Mouse (Mus musculus) layer of hippocampus, adult 18-20 months (tissue): ENCODE data around the gene Dab1. TPM values are rescaled to one million over a fixed set of nuclear protein-coding genes. Genes with fewer than 3 reads are reported as not detected.

Source experiments
- DNase-seq, 2 experiments: peaks; one replicate each; pipeline ENCODE4 v3.0.0; 2022; ENCODE audit warnings: low spot score in 2 of 2
- total RNA-seq, 2 experiments: library from RNA; stranded (reverse); gene quantifications; 2 replicates each; pipeline ENCODE4 v1.2.3; 2021

The Dab1 gene
- total RNA-seq, 2 experiments from 2014 or later: 146 to 158 TPM

DNA sequence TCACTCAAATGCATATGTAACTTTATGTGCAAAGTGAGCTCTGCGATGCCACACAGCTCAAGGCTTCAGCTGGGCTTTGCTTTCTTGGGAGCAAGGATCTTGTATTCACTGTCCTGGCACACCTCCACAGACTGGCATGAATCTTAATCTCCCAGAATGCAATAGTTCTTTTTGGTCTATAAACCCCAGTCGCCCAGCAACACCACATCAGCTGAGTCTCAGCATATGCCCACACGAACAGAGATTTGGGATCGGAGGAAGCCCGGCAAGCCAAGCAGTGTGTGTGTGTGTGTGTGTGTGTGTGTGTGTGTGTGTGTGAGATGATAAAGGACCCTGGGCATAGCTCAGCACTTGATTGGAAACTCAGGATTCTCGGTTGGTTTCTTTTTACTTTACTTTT lies 177.3 kb downstream of the Dab1 start:
- DNase-seq: peak in 1 of 2 experiments; percentile 28

DNA sequence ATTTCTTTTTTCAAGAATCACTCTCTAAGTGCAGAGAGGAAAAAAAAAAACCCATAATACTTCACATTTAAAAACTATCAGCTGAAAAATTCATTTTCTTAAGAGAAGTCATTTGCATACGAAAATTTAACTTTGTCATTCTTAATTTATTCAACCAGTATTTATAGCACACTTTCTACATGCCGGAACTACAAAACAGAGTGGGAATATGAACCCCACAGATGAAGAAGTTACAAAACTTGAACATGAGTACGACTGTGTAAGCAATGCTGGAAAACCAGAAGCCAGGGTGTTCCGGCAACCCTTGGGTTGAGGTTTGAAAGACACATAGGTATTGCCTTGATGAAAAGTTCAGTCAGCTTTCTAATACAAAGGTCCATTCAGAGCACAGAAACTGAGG lies 183.3 kb downstream of the Dab1 start:
- no peak for DNase-seq

DNA sequence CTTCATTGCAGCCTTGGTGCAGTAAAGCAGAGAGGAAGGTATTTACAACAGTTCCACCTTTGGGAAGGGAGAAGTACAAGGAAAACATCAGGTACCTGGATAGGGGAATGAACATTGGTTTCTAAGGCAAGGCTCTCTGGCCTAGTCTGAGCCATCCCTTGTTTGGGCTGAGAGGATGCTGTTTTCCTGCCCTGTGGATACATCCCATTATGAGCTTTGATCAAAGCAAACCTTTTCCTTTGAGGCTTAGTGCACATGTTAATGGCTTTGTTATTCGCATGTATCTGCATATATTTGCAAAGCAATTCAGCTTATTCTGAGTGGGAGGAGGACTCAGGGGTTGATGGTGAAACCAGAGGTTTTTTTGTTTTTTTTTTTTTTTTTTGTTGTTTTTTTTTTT lies 185.3 kb downstream of the Dab1 start:
- DNase-seq: no peak

DNA sequence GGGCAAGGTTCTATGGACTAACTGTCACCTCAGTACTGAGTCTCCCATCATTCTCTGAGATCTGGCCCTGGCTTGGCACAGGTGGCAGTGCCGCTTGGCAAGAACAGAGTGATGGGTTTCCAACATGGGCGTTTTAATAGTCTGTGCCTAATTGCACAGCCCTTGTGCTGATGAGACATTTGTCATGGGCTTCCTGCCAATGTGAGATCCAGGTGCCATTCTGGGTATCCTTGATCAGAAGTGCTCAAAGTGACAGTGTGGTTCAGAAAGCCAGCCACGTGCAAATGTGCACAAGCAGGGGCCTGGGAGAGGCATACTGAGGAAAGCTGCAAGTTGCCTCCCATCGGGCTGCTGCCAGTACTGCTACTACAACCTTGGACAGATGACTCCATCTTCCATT lies 203.5 kb downstream of the Dab1 start:
- DNase-seq: peak; percentile 39 to 78

DNA sequence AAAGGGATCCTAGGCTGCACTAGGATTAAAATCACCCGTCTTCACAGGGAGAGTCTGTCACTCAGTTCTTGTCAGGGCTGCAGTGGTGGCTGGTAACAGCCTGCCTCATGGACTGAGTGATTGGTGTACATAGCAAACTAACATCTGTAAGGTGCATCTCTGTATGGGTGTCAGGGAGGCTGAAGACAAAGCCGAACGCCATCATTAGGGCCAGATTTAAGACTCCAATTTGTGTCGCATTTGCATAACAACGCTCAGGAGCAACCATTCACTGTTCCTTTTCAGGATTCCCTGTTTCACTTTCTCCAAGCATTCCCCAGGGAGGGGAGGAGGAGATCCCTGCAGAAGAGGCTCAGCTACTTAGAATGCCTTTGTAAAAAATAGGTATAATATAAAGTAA lies 219.2 kb downstream of the Dab1 start:
- no peak for DNase-seq

DNA sequence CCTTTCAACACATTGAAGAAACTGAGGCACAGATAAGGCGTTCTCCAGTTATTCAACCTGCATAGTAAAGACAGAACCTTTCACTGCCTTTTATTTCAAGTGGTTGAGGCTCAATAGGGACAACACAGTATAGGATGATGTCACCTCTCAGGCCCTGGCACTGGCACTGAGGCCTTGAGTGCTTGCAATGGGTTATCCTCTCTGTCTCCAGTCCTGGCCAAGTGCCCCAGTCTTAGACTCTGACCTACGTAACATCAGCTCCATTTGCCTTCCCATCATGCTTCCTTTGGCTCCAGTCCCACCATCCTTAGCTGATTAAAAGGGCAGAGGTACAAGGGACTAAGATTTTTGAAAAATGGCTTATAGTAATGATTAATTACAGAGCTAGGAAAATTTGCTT lies 220.4 kb downstream of the Dab1 start:
- no peak for DNase-seq

DNA sequence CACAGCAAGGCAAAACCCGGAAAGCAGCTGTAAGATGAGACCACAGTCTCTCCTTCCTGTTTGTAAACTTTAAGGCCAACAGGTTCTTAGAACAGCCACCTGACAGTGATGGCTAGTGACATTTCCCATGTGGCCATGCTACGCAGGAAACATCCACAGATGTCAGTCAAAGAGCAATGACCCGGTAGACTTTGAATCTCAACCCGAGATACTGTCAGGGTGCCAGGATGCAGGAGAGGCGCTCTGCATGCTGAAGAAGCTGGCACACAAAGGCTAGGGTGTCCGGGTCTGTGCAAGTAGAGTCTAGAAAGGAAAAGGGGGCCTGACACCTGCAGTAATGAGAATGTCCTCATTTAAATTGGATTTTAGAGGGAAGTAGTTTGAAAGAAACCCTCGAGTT lies 222.0 kb downstream of the Dab1 start:
- DNase-seq: no peak

DNA sequence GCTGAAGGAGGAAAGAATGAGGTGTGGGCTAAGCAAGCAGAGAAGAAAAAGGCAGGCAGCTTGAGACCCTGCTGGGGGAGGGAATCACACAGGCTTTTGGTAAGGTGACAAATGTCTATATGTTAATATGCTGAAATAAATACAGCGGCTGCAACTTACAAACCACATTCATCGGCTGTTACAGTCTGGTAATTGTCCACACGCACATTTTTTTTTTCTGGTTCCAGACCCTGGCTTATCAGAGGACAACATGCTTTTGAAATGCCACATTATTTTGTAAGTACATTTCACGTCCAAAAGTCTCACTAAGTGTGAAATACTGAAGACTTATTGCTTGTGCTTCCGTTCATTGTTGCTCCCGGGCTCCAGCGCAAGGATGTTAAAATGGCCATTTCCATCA lies 225.5 kb downstream of the Dab1 start:
- DNase-seq: no peak

DNA sequence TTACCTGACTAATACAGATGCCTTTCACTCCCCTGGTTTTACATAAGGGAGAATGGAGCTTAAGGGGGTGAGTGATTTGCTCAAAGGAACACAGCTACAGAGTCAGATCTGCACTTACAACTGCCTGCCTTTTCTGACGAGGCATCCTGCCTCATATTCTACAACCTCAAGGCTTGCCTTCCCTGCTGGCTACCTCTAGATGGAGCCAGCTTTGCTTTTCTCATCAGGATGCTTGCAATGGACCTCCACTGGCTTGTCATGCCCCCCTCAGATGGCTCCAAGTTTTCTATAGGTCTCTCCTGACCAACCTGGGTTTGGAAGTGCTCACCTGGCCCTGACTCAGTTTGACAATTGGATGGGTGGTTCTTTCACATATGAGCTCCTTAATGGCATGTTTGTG lies 238.0 kb downstream of the Dab1 start:
- DNase-seq: peak in 1 of 2 experiments; percentile 39

DNA sequence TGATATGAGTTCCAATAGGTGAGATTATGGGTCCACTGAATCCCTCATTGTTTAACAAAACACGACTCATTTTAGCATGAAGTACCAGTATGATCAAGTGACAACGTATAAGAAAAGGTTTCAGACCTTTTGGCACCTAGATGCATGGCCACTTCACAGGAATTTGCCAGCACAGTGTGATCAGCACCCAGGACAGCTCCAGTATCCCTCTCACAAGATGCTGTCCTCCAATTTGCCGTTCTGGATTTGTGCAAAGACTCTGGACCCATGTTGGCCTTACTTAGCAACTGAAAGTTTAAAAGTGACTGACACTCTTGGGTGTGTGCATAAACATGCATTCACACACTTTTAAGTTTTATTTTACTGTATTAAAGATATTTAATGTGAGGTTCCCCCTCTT lies 256.4 kb downstream of the Dab1 start:
- no peak for DNase-seq

DNA sequence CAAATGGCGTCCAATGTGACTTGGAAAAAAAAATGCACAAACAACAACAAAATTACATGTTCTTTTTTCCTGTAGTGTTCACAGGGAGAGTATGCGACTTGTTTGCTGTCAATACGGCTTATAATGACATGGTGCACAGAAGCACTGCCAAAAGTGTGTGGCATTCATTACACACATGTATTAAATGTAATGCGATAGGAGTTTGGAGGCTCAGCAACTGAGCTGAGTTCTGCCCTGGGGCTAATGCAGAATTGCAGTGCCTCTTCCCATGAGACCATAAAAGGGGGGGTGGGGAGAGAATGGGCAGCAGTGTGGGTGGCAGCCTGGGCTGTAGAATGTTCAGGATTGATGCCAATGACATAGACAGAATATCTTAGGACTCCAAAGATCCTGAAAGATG lies 259.7 kb downstream of the Dab1 start:
- DNase-seq: no peak

DNA sequence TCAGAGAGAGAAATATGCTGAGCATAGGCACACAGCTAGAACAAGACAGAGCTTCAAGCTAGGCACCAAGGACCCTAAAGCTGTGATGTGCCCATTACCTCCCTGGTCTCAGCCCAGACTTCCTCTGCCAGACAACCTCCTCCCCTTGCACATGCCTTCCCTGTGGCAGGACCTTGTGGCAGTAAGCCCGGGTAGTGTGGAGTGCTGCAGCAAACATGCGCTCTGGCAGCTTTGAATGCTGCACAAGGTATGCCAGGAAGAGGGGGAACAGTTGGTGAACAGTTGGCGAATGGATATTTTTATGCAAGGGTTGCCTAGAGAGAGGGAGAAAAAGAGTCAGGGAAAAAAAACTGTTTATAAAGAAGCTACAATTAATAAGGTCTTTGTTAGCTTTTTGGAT lies 262.5 kb downstream of the Dab1 start:
- peak; percentile 80 to 91 for DNase-seq

DNA sequence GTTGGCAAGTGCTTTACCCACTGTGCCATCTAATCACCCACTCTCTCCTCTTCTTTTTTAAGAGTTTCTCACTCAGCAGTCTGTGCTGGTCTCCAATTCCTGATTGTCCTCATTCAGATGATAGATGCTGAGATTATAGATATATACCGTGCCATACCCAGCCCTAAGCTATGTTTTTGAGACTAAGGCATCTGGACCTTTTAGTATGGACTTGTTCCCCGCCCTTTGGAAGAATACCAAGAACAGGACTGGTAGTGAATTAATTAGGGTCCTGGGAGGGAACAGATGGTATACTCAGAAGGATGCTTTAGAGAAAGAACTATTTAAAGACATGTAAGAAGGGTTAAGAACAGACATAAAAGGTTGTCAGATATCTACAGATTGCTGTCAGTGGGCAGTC lies 268.9 kb downstream of the Dab1 start:
- no peak for DNase-seq

DNA sequence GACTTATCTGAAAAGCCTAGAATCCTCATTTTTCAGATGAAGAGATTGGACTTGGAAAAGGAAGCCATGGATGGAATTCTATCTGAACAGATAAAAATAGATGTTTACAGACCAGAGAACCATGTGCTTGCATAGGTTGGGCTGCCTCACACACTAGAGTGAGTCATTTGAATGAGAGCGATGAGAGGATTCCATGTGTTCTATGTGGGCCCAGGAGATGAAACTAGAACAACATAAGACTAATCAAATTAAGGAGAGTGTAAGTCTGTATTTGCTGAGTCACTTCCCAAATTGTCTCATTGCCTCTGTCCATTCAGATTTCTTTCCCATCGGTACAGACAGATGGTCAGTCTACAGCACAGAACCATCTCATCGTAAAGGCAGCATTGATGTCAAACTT lies 270.0 kb downstream of the Dab1 start:
- DNase-seq: peak in 1 of 2 experiments; percentile 30

DNA sequence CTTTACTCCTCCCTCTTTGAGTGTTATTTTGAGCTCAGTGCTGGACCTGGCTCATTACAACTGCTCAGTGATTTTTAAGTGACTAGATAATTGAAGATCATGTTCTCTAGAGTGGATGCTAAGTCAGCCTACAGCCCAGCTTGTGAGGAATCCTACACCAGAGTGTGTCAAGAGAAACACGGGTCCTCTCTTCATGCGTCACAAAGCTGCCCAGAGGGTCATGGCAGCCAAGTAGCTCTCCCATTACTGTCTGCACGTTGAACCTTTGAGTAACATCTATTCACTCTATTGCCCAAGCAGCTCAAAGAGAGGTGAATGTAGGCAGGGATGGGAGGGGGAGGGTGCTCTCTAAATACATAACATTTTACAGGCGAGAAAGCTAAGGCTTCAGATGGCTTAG lies 277.6 kb downstream of the Dab1 start:
- no peak for DNase-seq

DNA sequence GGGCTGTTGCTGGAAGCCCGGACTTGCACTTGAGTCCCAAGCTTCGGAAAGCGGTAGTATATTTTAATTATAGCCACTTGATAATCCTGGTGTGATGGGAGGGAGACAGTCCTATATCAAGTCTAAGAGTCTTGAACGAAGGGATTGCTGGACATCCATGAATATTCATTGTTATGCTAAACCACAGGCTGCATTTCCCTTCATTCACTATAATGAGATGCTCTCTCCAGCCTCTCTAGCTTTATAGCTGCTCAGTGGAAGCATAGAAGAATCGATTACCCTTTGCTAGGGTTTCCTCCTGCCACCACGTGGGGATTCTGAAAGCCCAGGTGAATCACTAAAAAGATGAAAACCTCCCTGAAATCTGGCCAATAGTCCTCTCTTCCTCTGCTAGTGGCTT lies 278.5 kb downstream of the Dab1 start:
- DNase-seq: no peak

DNA sequence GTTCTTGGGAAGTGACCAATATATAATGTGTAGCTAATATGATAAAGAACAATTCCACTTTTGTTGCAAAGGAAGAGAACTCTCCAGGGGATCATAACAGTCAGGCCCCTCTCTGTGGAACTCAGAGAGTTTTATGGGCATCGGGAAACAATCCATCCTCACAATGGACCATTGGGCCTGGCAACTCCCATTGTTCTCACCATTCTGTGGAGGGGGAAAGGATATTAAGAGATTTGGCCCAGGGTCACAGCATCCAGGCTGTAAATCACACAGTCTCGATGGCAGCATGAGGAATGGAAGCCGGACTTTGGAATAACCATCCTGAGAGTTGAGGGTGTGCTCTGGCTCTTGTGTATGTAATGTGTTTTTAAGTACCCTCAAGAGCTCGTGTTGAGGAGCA lies 292.3 kb downstream of the Dab1 start:
- no peak for DNase-seq

DNA sequence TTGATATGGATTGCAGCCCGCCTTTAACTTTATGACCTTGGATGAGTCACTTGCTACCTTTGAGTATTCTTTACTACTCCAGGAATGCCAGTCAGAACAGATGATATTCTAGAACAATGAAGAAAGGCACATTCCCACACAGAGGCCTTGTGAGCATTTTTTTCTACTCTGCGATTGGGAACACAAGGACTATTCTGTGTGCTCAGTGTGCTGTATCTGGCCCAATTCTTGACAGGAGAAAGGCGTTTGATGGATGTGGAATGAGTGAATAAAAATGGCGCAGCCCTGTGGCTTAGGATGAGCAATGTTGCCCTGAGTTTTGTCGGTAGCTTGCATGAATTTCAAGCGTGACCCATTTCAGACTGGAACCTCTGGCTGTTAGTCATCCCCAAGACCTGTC lies 292.9 kb downstream of the Dab1 start:
- DNase-seq: no peak

DNA sequence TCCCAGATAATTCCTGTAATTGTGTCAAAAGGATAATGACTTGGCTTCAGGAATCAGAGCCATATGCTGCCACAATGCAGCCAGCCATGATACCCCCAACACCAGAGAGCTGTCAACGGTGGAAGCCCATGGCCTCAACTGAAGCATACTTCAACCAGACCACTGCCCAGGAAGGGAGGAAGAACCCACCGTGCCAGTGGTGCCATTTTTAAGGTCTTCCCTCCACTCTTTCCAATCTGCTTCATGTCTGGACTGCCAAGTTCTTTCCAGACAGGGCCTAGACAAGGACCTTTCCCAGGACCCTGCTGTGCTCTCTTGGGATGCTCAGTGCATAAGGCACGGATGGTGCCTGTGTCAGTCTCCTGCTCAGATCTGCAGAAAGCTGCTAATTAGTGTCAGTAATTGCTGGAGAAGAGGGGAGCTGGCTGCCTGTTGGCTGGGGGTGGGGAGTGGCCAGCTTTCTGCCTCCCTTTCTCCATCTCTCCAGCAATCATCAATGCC lies 303.3 kb downstream of the Dab1 start:
- no peak for DNase-seq

DNA sequence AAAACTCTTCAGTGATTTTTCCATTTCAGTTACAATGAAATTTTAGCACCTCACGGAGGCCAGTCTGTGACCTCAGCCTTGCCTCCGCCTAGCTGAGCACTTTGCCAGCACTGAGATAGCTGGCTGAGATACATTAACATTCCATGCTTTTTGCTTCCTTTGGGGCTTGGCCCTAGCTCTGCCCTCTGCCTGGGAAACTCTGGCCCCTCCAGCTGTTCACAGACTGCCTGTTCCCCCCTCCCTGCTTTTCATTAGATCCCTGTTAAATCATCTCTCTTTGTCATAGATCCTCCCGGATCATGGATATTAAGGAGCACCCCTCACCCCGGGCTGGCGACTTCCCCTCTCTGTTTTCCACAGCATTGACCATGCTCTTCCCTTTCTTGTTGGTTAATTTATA lies 307.5 kb downstream of the Dab1 start:
- DNase-seq: no peak

DNA sequence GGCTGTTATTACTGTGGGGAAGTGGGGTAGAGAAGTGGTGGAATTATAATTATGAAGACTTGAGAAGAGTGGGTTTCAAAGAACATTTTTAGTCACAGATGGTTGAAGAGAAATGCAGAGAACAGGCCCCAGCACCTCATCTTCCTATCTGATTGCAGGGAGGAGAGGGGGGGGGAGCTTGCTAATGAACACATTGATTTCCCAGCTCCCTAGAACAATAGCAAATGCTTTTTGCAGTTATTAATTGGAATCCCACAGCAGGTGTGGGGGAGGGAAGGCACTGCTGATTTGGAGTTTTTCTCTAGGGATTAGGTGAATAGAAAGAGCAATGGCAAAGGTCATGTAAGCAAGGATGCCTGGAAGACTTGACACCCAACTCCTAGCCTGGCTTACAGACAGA lies 310.5 kb downstream of the Dab1 start:
- DNase-seq: peak; percentile 31 to 80

DNA sequence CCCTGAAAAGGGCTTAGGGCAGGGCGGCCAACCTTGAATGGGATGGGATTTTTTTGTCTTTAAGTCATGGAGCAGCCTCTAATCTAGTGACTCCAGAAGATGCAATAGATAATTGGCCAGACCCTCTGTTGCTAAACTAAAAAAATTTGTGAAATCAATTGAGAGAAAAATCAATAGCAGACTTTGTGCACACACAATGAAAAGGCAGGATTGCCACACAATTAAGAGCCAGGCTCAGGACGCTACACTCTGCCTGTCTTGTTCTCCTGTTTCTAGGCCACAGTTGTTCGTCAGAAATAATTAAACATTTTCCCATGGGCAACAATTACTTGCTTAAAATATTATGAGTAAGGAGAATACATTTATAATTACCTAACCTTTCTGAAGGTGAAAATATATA lies 315.2 kb downstream of the Dab1 start:
- no peak for DNase-seq

DNA sequence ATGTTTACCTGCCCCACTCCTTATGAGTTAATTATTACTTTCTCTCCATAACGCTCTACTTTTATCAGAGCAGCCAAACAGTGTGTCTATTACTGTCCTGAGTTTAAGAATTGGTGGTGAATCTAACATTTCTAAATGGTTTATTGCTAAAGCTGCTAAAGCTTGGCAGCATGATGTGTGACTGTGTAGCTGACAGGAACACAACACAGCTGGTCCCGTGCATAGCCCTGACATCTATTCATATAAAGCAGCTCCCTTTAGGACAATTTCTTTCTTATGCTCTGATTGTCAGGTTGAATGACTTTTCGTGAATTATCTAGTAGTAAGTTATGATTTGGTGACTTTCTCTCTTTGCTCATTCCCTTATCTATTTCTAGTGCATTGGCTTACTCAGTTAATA lies 329.1 kb downstream of the Dab1 start:
- no peak for DNase-seq

DNA sequence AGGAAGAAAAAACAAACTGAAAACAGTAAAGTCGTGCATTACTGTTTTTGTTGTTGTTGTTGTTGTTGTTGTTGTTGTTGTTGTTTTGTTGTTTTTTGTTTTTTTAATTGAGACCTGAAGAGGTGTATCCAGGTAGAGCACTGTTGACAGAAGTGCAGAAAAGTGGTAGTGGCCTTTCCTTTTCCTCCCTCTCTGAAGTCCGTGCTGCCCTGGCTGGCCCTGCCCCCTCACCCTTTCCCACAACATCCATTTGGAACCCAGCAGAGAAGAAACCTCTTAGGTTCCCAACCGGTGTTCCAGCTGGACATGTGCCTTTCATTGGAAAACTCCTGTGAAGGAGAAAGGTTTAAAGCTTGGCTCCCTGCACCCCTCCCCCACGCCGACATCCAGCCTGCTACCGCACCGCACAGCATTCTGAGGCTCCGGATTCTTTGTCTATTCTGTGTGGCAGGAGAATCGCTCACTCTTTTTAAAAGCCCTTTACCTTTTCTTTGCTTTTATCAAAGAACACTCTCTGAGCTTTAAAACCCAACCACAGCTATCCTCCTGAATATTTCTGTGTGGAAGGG lies 334.6 kb downstream of the Dab1 start:
- DNase-seq: no peak
